Mouse (Mus musculus) hematopoietic stem cell, adult 5-6 weeks (primary cell): ENCODE results near the gene Commd3. TPM values are rescaled to one million over a fixed set of nuclear protein-coding genes. Genes with fewer than 3 reads are reported as not detected.

Experiments used
- ATAC-seq, 2 experiments: fragments of 125-278 bp in 1 of 2; replicated peaks in 1 of 2; 2 replicates each; pipeline ENCODE4 v1.8.0; 2016 to 2017; ENCODE audit warnings: inconsistent platforms in 2 of 2, mild to moderate bottlenecking in 2 of 2, moderate number of reproducible peaks in 2 of 2, low read depth in 1 of 2, moderate TSS enrichment in 1 of 2; ENCODE audit not compliant: low FRiP score in 2 of 2, poor library complexity in 2 of 2, severe bottlenecking in 2 of 2, insufficient read depth in 1 of 2, low TSS enrichment in 1 of 2
- total RNA-seq: library from RNA; stranded (forward); fragments of 172-1452, 232-1000 nt; gene quantifications from 2 replicates; pipeline ENCODE4 v1.2.3, GENCODE M21; 2017

Gene Commd3
- total RNA-seq, 1 experiment from 2014 or later: 197 TPM

GRCm38 (mm10) chr2:18680961-18681360, 8.8 kb downstream of the Commd3 start:
- peak; percentile 58 to 73 for ATAC-seq

- no peak for ATAC-seq
Observed at GRCm38 (mm10) chr2:18684062-18684461, 11.9 kb downstream of the Commd3 start.

GRCm38 (mm10) chr2:18686386-18686785, 14.2 kb downstream of the Commd3 start:
- ATAC-seq: no peak

GRCm38 (mm10) chr2:18686826-18687519, 14.8 kb downstream of the Commd3 start:
- no peak for ATAC-seq

GRCm38 (mm10) chr2:18687671-18688170, 15.5 kb downstream of the Commd3 start:
- ATAC-seq: no peak

GRCm38 (mm10) chr2:18688286-18688685, 16.1 kb downstream of the Commd3 start:
- no peak for ATAC-seq

GRCm38 (mm10) chr2:18688708-18689063, 16.5 kb downstream of the Commd3 start:
- peak in 1 of 2 experiments; percentile 46; a peak in 1 of 4 replicates for ATAC-seq

- ATAC-seq: peak; percentile 29 to 37; a peak in 1 of 4 replicates
Observed at GRCm38 (mm10) chr2:18689064-18689921, 17.1 kb downstream of the Commd3 start.

GRCm38 (mm10) chr2:18690055-18690691, 18.0 kb downstream of the Commd3 start:
- 0 out of 4 replicates have a peak, but pooled peaks of 1 of the 2 experiments have one; percentile 19 for ATAC-seq

- ATAC-seq: no peak
Observed at GRCm38 (mm10) chr2:18690756-18691155, 18.6 kb downstream of the Commd3 start.

- ATAC-seq: no peak
Observed at GRCm38 (mm10) chr2:18692031-18692430, 19.8 kb downstream of the Commd3 start.

- ATAC-seq: no peak
Observed at GRCm38 (mm10) chr2:18692548-18692947, 20.4 kb downstream of the Commd3 start.

- no peak for ATAC-seq
Observed at GRCm38 (mm10) chr2:18693491-18693870, 21.3 kb downstream of the Commd3 start.

- peak; percentile 39 to 51; a peak in 3 of 4 replicates for ATAC-seq
Observed at GRCm38 (mm10) chr2:18693871-18694610, 21.9 kb downstream of the Commd3 start, which contains the start of gene Spag6. Gene Spag6 (plus strand): TSS chr2:18694032.

- ATAC-seq: no peak
Observed at GRCm38 (mm10) chr2:18694611-18694950, 22.4 kb downstream of the Commd3 start.

GRCm38 (mm10) chr2:18695163-18695562, 23.0 kb downstream of the Commd3 start:
- no peak for ATAC-seq

- ATAC-seq: no peak
Observed at GRCm38 (mm10) chr2:18695629-18696150, 23.5 kb downstream of the Commd3 start.
